Mouse (Mus musculus): ENCODE results near the gene Fam122a. TPM values are rescaled to one million over a fixed set of nuclear protein-coding genes. Genes with fewer than 3 reads are reported as not detected.
A peak's percentile ranks its signal among the peaks of the same experiment; 100 is the strongest.

Gene Fam122a
- polyA plus RNA-seq, 1 experiment from 2014 or later = 62.7 TPM

GRCm38 (mm10) chr19:24480916-24481315 is 3.8 kb upstream of the Fam122a start:
- Histone ChIP-seq H3K27me3 (peaks cover 15% of the 10 kb centered on the region), H3K9ac (replicated peaks) (no peak overlapping the region), H3K36me3 (no peaks in the 10 kb centered on the region), H3K4me3 (no peak overlapping the region), H3K4me2 (replicated peaks) (no peak overlapping the region), H3K27ac (replicated peaks) (no peak overlapping the region), H3K4me1 (peaks cover 22% of the 10 kb centered on the region), H3K9me3 (no peaks in the 10 kb centered on the region)
- no peak for ATAC-seq (ENCODE audit: low FRiP score, low read depth)
- WGBS = 58% methylated on average over 2 of the region's 2 CpGs

- Histone ChIP-seq H3K4me2 (replicated peaks) (peak overlapping the region; percentile 84), H3K4me1 (peaks cover 19% of the 10 kb centered on the region), H3K9me3 (no peaks in the 10 kb centered on the region), H3K4me3 (peak overlapping the region; percentile 83), H3K9ac (replicated peaks) (peak overlapping the region; percentile 93), H3K27ac (replicated peaks) (peak overlapping the region; percentile 96), H3K27me3 (peaks cover 9% of the 10 kb centered on the region), H3K36me3 (peaks cover 4% of the 10 kb centered on the region; the same call in 1 of the 2 replicates)
- 2% methylated on average over 11 of the region's 11 CpGs for WGBS
- no peak; the same call in 1 of the 2 replicates for ATAC-seq (ENCODE audit: low FRiP score, low read depth)
Measured at GRCm38 (mm10) chr19:24476461-24476860, 695 bp downstream of the Fam122a start.

- Histone ChIP-seq H3K9me3 (no peaks in the 10 kb centered on the region), H3K4me2 (replicated peaks) (no peak overlapping the region), H3K9ac (replicated peaks) (no peak overlapping the region), H3K27me3 (peaks cover 3% of the 10 kb centered on the region; the same call in 1 of the 2 replicates), H3K27ac (replicated peaks) (no peak overlapping the region), H3K4me3 (0 out of 2 replicates have a peak overlapping the region, but pooled peaks have one; percentile 1), H3K36me3 (peaks cover 4% of the 10 kb centered on the region; the same call in 1 of the 2 replicates), H3K4me1 (peaks cover 19% of the 10 kb centered on the region)
- 87% methylated on average over 6 of the region's 6 CpGs for WGBS
- ATAC-seq (ENCODE audit: low FRiP score, low read depth) = no peak
Measured at GRCm38 (mm10) chr19:24475281-24475680, 1.9 kb downstream of the Fam122a start.

GRCm38 (mm10) chr19:24472512-24472911 is 4.6 kb downstream of the Fam122a start:
- peaks cover 13% of the 10 kb centered on the region for H3K4me1 ChIP-seq

GRCm38 (mm10) chr19:24471538-24471937 is 5.6 kb downstream of the Fam122a start:
- no peak overlapping the region for H3K4me3 ChIP-seq
- no peak for ATAC-seq (ENCODE audit: low FRiP score, low read depth)
- WGBS = 90% methylated on average over 6 of the region's 6 CpGs

More at GRCm38 (mm10) chr19:24472512-24472911, 4.6 kb downstream of the Fam122a start:
- 90% methylated on average over 5 of the region's 5 CpGs for WGBS
- Histone ChIP-seq H3K36me3 (peaks cover 4% of the 10 kb centered on the region; the same call in 1 of the 2 replicates), H3K27me3 (no peaks in the 10 kb centered on the region; the same call in 1 of the 2 replicates), H3K9ac (replicated peaks) (no peak overlapping the region), H3K4me3 (no peak overlapping the region), H3K9me3 (no peaks in the 10 kb centered on the region), H3K4me2 (replicated peaks) (no peak overlapping the region), H3K27ac (replicated peaks) (no peak overlapping the region)
- no peak for ATAC-seq (ENCODE audit: low FRiP score, low read depth)

GRCm38 (mm10) chr19:24469216-24469615 is 7.9 kb downstream of the Fam122a start:
- Histone ChIP-seq H3K4me3 (no peak overlapping the region), H3K27ac (replicated peaks) (no peak overlapping the region), H3K4me1 (no peaks in the 10 kb centered on the region), H3K36me3 (peaks cover 4% of the 10 kb centered on the region; the same call in 1 of the 2 replicates), H3K4me2 (replicated peaks) (no peak overlapping the region), H3K9me3 (no peaks in the 10 kb centered on the region), H3K9ac (replicated peaks) (no peak overlapping the region), H3K27me3 (no peaks in the 10 kb centered on the region; the same call in 1 of the 2 replicates)
- 57% methylated on average over 4 of the region's 4 CpGs for WGBS
- no peak for ATAC-seq (ENCODE audit: low FRiP score, low read depth)

More at GRCm38 (mm10) chr19:24471538-24471937, 5.6 kb downstream of the Fam122a start:
- no peak overlapping the region for H3K27ac ChIP-seq (replicated peaks)
- H3K9ac ChIP-seq (replicated peaks) = no peak overlapping the region
- no peak overlapping the region for H3K4me2 ChIP-seq (replicated peaks)
- H3K9me3 ChIP-seq = no peaks in the 10 kb centered on the region
- H3K4me1 ChIP-seq = peaks cover 12% of the 10 kb centered on the region
- H3K36me3 ChIP-seq = peaks cover 4% of the 10 kb centered on the region; the same call in 1 of the 2 replicates
- no peaks in the 10 kb centered on the region; the same call in 1 of the 2 replicates for H3K27me3 ChIP-seq

GRCm38 (mm10) chr19:24468616-24469015 is 8.5 kb downstream of the Fam122a start:
- Histone ChIP-seq H3K27ac (replicated peaks) (no peak overlapping the region), H3K9me3 (no peaks in the 10 kb centered on the region), H3K36me3 (peaks cover 4% of the 10 kb centered on the region; the same call in 1 of the 2 replicates), H3K4me2 (replicated peaks) (no peak overlapping the region), H3K9ac (replicated peaks) (no peak overlapping the region), H3K4me3 (no peak overlapping the region), H3K4me1 (no peaks in the 10 kb centered on the region), H3K27me3 (no peaks in the 10 kb centered on the region; the same call in 1 of the 2 replicates)
- 66% methylated on average over 3 of the region's 3 CpGs for WGBS
- ATAC-seq (ENCODE audit: low FRiP score, low read depth) = no peak

GRCm38 (mm10) chr19:24463011-24463410 is 14.1 kb downstream of the Fam122a start:
- Histone ChIP-seq H3K4me3 (no peak overlapping the region), H3K9me3 (no peaks in the 10 kb centered on the region), H3K4me1 (no peaks in the 10 kb centered on the region), H3K36me3 (no peaks in the 10 kb centered on the region), H3K4me2 (replicated peaks) (no peak overlapping the region), H3K9ac (replicated peaks) (no peak overlapping the region), H3K27me3 (no peaks in the 10 kb centered on the region; the same call in 1 of the 2 replicates), H3K27ac (replicated peaks) (no peak overlapping the region)
- no peak for ATAC-seq (ENCODE audit: low FRiP score, low read depth)
- 97% methylated on average over 3 of the region's 3 CpGs for WGBS

- Histone ChIP-seq H3K27ac (replicated peaks) (no peak overlapping the region), H3K4me2 (replicated peaks) (no peak overlapping the region), H3K27me3 (0 out of 2 replicates have a peak, but pooled peaks cover 8% of the 10 kb centered on the region), H3K4me3 (no peak overlapping the region), H3K36me3 (no peaks in the 10 kb centered on the region), H3K4me1 (peaks cover 17% of the 10 kb centered on the region), H3K9ac (replicated peaks) (no peak overlapping the region), H3K9me3 (no peaks in the 10 kb centered on the region)
- no peak for ATAC-seq (ENCODE audit: low FRiP score, low read depth)
- 95% methylated on average over 6 of the region's 6 CpGs for WGBS
Measured at GRCm38 (mm10) chr19:24456591-24457231, 20.4 kb downstream of the Fam122a start.

- WGBS = 71% methylated on average over 6 of the region's 6 CpGs
- H3K4me1 ChIP-seq = peaks cover 17% of the 10 kb centered on the region
- no peak overlapping the region for H3K4me3 ChIP-seq
- 0 out of 2 replicates have a peak, but pooled peaks cover 8% of the 10 kb centered on the region for H3K27me3 ChIP-seq
- H3K9ac ChIP-seq (replicated peaks) = no peak overlapping the region
- no peak overlapping the region for H3K4me2 ChIP-seq (replicated peaks)
- no peak overlapping the region for H3K27ac ChIP-seq (replicated peaks)
- H3K9me3 ChIP-seq = no peaks in the 10 kb centered on the region
- ATAC-seq (ENCODE audit: low FRiP score, low read depth) = no peak
- H3K36me3 ChIP-seq = no peaks in the 10 kb centered on the region
Measured at GRCm38 (mm10) chr19:24455249-24455960, 21.8 kb downstream of the Fam122a start.

- Histone ChIP-seq H3K36me3 (no peaks in the 10 kb centered on the region), H3K9ac (replicated peaks) (no peak overlapping the region), H3K4me2 (replicated peaks) (no peak overlapping the region), H3K4me3 (no peak overlapping the region), H3K4me1 (peaks cover 17% of the 10 kb centered on the region), H3K9me3 (no peaks in the 10 kb centered on the region), H3K27ac (replicated peaks) (no peak overlapping the region), H3K27me3 (0 out of 2 replicates have a peak, but pooled peaks cover 8% of the 10 kb centered on the region)
- 90% methylated on average over 2 of the region's 2 CpGs for WGBS
- ATAC-seq (ENCODE audit: low FRiP score, low read depth) = no peak
Measured at GRCm38 (mm10) chr19:24454451-24454850, 22.7 kb downstream of the Fam122a start.

GRCm38 (mm10) chr19:24453379-24453778 is 23.8 kb downstream of the Fam122a start:
- Histone ChIP-seq H3K36me3 (no peaks in the 10 kb centered on the region), H3K9ac (replicated peaks) (no peak overlapping the region), H3K4me2 (replicated peaks) (peak overlapping the region; percentile 25; the same call in 1 of the 2 replicates), H3K27ac (replicated peaks) (peak overlapping the region; percentile 52), H3K4me3 (no peak overlapping the region), H3K9me3 (no peaks in the 10 kb centered on the region), H3K4me1 (peaks cover 17% of the 10 kb centered on the region), H3K27me3 (0 out of 2 replicates have a peak, but pooled peaks cover 8% of the 10 kb centered on the region)
- peak; percentile 20; the same call in 1 of the 2 replicates for ATAC-seq (ENCODE audit: low FRiP score, low read depth)
- 34% methylated on average over 13 of the region's 13 CpGs for WGBS

Measured in midbrain, embryonic 12.5 days (tissue).